Mouse (Mus musculus) intestine, embryonic 16.5 days (tissue): ENCODE measurements around the gene Hist1h3h. TPM values are rescaled to one million over a fixed set of nuclear protein-coding genes. Genes with fewer than 3 reads are reported as not detected.
"Not testable (repeated sequence)": the region's sequence is repeated elsewhere in the genome, so short reads cannot be mapped to it uniquely, and the experiment has no call there.

Experiments used
- ATAC-seq: fragments of 200-750 bp; cut with Nextera tagmentation; 2 replicates; pipeline ENCODE4 v1.8.0; 2017; ENCODE audit warnings: moderate TSS enrichment, moderate library complexity
- H3K27ac ChIP-seq: fragments of 300-500 bp; sonication (generic); 2 replicates; pipeline ENCODE4 v1.5.1; 2014; ENCODE audit warnings: mild to moderate bottlenecking, low read length
- H3K27me3 ChIP-seq: fragments of 300-500 bp; sonication (generic); replicated peaks from 2 replicates; pipeline ENCODE4 v1.6.1; 2014; ENCODE audit warnings: low read length, control low read depth, mixed read lengths; ENCODE audit not compliant: control insufficient read depth, insufficient read depth
- H3K36me3 ChIP-seq: fragments of 300-500 bp; sonication (generic); 2 replicates; pipeline ENCODE4 v1.6.1; 2014; ENCODE audit warnings: low read length, control low read depth; ENCODE audit not compliant: control insufficient read depth, insufficient read depth
- H3K4me1 ChIP-seq: fragments of 300-500 bp; sonication (generic); 2 replicates; pipeline ENCODE4 v1.6.1; 2014; ENCODE audit warnings: low read length, control low read depth, mixed read lengths; ENCODE audit not compliant: control insufficient read depth, insufficient read depth
- H3K4me2 ChIP-seq: fragments of 300-500 bp; sonication (generic); 2 replicates; pipeline ENCODE4 v1.6.1; 2014; ENCODE audit warnings: low read depth, low read length, control low read depth
- H3K4me3 ChIP-seq: fragments of 300-500 bp; sonication (generic); 2 replicates; pipeline ENCODE4 v1.5.1; 2014; ENCODE audit warnings: mild to moderate bottlenecking, low read length
- H3K9ac ChIP-seq: fragments of 300-500 bp; sonication (generic); 2 replicates; pipeline ENCODE4 v1.6.1; 2014; ENCODE audit warnings: low read depth, low read length
- H3K9me3 ChIP-seq: fragments of 300-500 bp; sonication (generic); 2 replicates; pipeline ENCODE4 v1.6.1; 2016; ENCODE audit warnings: low read length, control low read depth; ENCODE audit not compliant: control insufficient read depth
- WGBS: fragments of 180-500 bp; shearing (Covaris S2); extraction: QIAGEN DNeasy Blood & Tissue Kit; methylation state at CpG from one replicate; pipeline ENCODE4 v1.1.7; 2014; 5-methylcytosine and 5-hydroxymethylcytosine counted together
- polyA plus RNA-seq: library from polyadenylated mRNA; unstranded; fragments of >200 nt; fragmentation: Nextera tagmentation; extraction: Ambion mirVana; gene quantifications from 2 replicates; pipeline ENCODE4 v1.2.1, GENCODE M21; 2015

The Hist1h3h gene
- polyA plus RNA-seq, 1 experiment from 2014 or later: 4.8 TPM

DNA sequence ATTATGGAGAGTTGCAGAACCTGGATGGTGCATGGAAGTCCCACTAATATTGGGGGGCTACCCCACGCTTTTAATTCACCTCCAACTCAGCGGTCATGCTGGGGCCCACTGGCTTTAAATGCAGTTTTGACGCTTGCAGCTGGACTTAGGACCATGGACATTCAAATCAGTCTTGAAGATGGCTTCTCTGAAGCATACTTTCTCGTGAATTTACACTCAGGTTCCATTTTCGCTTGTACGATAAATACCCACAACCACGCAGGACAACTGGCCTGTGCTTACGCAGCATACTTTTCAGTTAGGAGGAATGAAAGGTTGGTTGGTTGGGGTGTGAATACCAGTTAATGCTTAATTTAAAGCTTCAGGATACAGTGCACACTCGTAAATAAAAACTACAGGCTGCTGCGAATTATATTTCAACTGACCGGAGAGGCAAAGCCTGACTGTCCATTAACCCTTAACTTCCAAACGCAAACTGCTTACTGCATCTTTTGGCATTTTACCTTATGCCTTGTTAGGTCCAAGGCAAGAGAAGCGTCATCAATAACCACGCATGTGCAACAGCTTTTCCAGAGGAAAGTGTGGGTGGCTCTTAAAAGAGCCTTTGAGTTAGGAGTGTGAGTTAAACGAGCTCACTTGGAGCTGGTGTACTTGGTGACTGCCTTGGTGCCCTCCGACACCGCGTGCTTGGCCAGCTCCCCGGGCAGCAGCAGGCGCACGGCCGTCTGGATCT is 2.2 kb upstream of the Hist1h3h start:
- ATAC-seq: no peak
- no peaks in the 10 kb centered on the region for H3K9me3 ChIP-seq
- H3K4me1 ChIP-seq: peaks cover 16% of the 10 kb centered on the region
- no peaks in the 10 kb centered on the region for H3K27me3 ChIP-seq
- H3K36me3 ChIP-seq: no peaks in the 10 kb centered on the region
- peak overlapping the region; percentile 88 for H3K4me2 ChIP-seq
- H3K27ac ChIP-seq: peak overlapping the region; percentile 91
- under 1% methylated on average over 20 of the region's 22 CpGs for WGBS
- H3K9ac ChIP-seq: peak overlapping the region; percentile 68
- H3K4me3 ChIP-seq: peak overlapping the region; percentile 48

DNA sequence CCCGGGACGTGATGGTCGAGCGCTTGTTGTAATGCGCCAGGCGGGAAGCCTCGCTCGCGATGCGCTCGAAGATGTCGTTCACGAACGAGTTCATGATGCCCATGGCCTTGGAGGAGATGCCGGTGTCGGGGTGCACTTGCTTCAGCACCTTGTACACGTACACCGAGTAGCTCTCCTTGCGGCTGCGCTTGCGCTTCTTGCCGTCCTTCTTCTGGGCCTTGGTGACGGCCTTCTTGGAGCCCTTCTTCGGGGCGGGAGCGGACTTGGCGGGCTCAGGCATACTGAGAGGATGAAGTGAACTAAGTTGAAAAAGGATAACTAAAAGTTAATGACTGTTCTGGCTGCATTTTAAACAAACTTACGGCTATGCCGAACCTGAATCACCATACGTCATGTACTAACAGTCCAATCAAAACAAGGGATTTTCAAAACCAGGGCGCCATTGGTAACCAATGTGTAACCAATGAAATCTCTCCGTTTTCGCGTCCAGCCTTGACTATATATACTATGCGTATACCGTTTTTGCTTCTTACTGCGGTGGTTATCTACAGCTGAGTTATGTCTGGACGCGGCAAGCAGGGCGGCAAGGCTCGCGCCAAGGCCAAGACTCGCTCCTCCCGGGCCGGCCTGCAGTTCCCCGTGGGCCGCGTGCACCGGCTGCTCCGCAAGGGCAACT is 1.5 kb upstream of the Hist1h3h start, which contains the start of the genes Hist1h2bl and Hist1h2ai:
Hist1h2bl (minus strand) TSS at position 280 of the 676 bp plus-strand sequence.
Hist1h2ai (plus strand) TSS at position 559 of the 676 bp plus-strand sequence.
- WGBS: under 1% methylated on average over 27 of the region's 50 CpGs
- not testable (repeated sequence) for H3K36me3 ChIP-seq, H3K27me3 ChIP-seq, H3K9me3 ChIP-seq
- Histone ChIP-seq H3K4me2 (peak within 1 kb of the TSS; percentile 88), H3K4me1 (peaks cover 21% of the 10 kb centered on the region), H3K9ac (peak within 1 kb of the TSS; percentile 68), H3K27ac (peak within 1 kb of the TSS; percentile 96), H3K4me3 (peak within 1 kb of the TSS; percentile 52)
- peak; percentile 89 for ATAC-seq

DNA sequence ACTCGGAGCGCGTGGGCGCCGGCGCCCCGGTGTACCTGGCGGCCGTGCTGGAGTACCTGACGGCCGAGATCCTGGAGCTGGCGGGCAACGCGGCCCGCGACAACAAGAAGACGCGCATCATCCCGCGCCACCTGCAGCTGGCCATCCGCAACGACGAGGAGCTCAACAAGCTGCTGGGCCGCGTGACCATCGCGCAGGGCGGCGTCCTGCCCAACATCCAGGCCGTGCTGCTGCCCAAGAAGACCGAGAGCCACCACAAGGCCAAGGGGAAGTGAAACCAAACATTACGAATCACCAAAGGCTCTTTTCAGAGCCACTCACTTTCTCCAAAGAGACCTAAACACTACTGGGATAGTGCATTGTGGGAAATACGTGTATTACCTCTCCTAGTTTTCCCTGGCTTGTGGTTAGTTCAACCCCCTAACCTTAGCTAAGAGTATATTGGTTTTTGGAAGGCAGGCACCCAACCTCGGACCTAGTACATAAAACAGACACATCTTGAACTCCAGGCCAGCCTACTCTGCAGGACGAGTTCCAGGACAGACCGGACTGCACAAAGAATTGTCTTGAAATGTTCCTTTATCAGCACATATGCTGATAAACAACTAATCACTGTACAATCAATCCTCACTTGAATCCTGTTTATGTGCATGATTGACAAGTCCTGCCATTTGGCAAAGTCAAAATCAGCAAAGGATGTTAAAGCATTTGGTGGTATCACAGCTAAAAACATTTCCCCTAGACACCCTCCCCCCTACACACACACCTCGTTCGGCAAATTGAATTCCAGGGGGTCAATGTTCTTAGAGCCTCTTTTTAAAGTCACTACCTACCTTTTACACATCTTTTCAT is 693 bp upstream of the Hist1h3h start:
- 0% methylated on average over 9 of the region's 38 CpGs for WGBS

GRCm38 (mm10) chr13:21718381-21719080 is 1.1 kb downstream of the Hist1h3h start:
- H3K27ac ChIP-seq: peak overlapping the region; percentile 77
- peak overlapping the region; percentile 68 for H3K9ac ChIP-seq

More for the DNA sequence above, 693 bp upstream of the Hist1h3h start:
- not testable (repeated sequence) for H3K27me3 ChIP-seq, H3K9me3 ChIP-seq, H3K36me3 ChIP-seq
- peaks cover 22% of the 10 kb centered on the region for H3K4me1 ChIP-seq
- H3K9ac ChIP-seq: peak overlapping the region; percentile 58
- peak overlapping the region; percentile 88 for H3K4me2 ChIP-seq
- peak overlapping the region; percentile 96 for H3K27ac ChIP-seq
- H3K4me3 ChIP-seq: peak overlapping the region; percentile 52
- ATAC-seq: peak; percentile 1

DNA sequence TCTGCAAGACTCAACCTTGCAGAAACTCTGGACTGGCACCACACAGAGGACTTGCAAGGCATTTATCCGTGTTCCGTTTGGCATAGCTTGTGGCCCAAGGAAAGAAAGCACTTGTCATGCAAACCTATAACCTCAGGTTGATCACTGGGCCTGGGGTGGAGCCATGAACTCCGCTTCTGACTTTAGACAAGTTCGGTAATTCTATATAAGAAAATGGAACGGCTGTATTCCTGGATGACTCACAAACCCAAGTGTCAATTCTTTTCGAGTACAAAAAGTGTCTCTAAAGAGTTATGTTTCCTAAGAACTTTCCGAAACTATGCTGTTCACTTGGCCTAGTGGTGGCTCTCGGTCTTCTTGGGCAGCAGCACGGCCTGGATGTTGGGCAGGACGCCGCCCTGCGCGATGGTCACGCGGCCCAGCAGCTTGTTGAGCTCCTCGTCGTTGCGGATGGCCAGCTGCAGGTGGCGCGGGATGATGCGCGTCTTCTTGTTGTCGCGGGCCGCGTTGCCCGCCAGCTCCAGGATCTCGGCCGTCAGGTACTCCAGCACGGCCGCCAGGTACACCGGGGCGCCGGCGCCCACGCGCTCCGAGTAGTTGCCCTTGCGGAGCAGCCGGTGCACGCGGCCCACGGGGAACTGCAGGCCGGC is 3.8 kb downstream of the Hist1h3h start:
- Histone ChIP-seq H3K4me2 (peak overlapping the region; percentile 60), H3K27ac (peak overlapping the region; percentile 80), H3K9ac (peak overlapping the region; percentile 59), H3K4me1 (peaks cover 17% of the 10 kb centered on the region), H3K4me3 (peak overlapping the region; percentile 49)
- 2% methylated on average over 20 of the region's 44 CpGs for WGBS
- H3K36me3 ChIP-seq, H3K9me3 ChIP-seq, H3K27me3 ChIP-seq: not testable (repeated sequence)
- peak; percentile 24 for ATAC-seq

More at GRCm38 (mm10) chr13:21718381-21719080, 1.1 kb downstream of the Hist1h3h start:
- Histone ChIP-seq H3K4me2 (peak overlapping the region; percentile 66), H3K36me3 (no peaks in the 10 kb centered on the region), H3K9me3 (no peaks in the 10 kb centered on the region), H3K27me3 (no peaks in the 10 kb centered on the region), H3K4me3 (peak overlapping the region; percentile 55), H3K4me1 (peaks cover 25% of the 10 kb centered on the region)
- ATAC-seq: no peak
- 61% methylated on average over 4 of the region's 4 CpGs for WGBS

DNA sequence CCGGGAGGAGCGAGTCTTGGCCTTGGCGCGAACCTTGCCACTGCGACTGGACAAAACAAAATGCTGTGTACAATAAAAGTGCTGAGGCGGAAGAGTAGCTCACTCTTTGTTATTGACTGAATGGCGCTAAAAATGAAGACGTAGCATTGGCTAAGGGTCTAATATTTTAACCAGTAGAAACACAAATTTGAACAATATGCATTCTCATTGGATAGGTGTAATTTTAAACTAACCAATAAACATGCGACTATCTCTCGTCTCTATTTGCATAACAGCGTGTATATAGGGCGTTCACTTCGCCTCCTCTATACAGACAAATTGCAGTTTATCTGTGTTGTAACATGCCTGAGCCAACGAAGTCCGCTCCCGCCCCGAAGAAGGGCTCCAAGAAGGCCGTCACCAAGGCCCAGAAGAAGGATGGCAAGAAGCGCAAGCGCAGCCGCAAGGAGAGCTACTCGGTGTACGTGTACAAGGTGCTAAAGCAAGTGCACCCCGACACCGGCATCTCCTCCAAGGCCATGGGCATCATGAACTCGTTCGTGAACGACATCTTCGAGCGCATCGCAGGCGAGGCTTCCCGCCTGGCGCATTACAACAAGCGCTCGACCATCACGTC is 4.4 kb downstream of the Hist1h3h start, which contains the start of gene Hist1h2bm:
Hist1h2bm (plus strand) TSS at position 288 of the 616 bp plus-strand sequence.
- peaks cover 17% of the 10 kb centered on the region for H3K4me1 ChIP-seq
- not testable (repeated sequence) for H3K27me3 ChIP-seq, H3K36me3 ChIP-seq, H3K9me3 ChIP-seq
- H3K27ac ChIP-seq: peak within 1 kb of the TSS; percentile 80
- H3K4me2 ChIP-seq: peak within 1 kb of the TSS; percentile 60
- peak within 1 kb of the TSS; percentile 49 for H3K4me3 ChIP-seq
- ATAC-seq: peak; percentile 97
- H3K9ac ChIP-seq: peak within 1 kb of the TSS; percentile 59
- WGBS: under 1% methylated on average over 34 of the region's 37 CpGs

DNA sequence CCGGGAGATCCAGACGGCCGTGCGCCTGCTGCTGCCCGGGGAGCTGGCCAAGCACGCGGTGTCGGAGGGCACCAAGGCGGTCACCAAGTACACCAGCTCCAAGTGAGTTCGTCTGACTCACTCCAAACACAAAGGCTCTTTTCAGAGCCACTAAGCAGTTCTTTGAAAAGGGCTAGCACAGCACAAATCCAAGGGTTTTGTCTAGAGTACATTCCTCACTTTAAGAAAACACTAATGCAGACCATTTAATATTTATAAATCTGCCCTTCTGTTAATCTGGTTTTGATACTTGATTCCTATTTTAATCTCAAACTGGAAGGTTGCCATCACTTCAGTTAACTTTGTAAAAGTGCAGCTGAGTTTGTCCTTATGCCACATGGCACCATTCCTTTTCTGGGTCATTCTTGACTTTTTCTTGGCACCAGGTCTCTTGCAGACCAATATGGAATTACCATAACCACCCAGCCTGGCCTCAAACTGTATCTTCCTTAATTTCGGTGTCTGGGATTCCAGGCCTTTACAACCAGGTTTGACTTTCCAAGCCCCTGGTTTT is 5.0 kb downstream of the Hist1h3h start:
- Histone ChIP-seq H3K27me3 (no peaks in the 10 kb centered on the region), H3K9me3 (no peaks in the 10 kb centered on the region), H3K36me3 (no peaks in the 10 kb centered on the region), H3K4me3 (peak overlapping the region; percentile 33), H3K27ac (peak overlapping the region; percentile 80), H3K4me2 (peak overlapping the region; percentile 52), H3K4me1 (peaks cover 17% of the 10 kb centered on the region), H3K9ac (peak overlapping the region; percentile 57)
- WGBS: 4% methylated on average over 11 of the region's 11 CpGs
- peak; percentile 27 for ATAC-seq
